Mouse (Mus musculus): ENCODE results near the gene Rassf3. TPM values are rescaled to one million over a fixed set of nuclear protein-coding genes. Genes with fewer than 3 reads are reported as not detected.
A peak's percentile ranks its signal among the peaks of the same experiment; 100 is the strongest.

The Rassf3 gene
- total and polyA plus RNA-seq, 3 experiments = 4.0 to 9.0 (median 7.3) TPM

- Histone ChIP-seq H3K9ac (ENCODE audit: insufficient read depth, low read depth) (peak overlapping the region; percentile 73), H3K27ac (ENCODE audit: insufficient read depth, low read depth) (peak overlapping the region; percentile 95), H3K79me2 (replicated peaks; ENCODE audit: control insufficient read depth, extremely low read depth, insufficient read depth, poor library complexity, severe bottlenecking) (peaks cover 8% of the 10 kb centered on the region), H3K9me3 (replicated peaks; ENCODE audit: low read length) (peaks cover 10% of the 10 kb centered on the region), H3K27me3 (replicated peaks) (no peaks in the 10 kb centered on the region), H3K4me2 (ENCODE audit: insufficient read depth, low read depth, poor library complexity, severe bottlenecking) (peak overlapping the region; percentile 73), H3K4me1 (ENCODE audit: control insufficient read depth in 1 of 2, insufficient read depth in 2 of 2) (peaks cover 20 to 46% of the 10 kb centered on the region in 2 experiments), H3K36me3 (replicated peaks in 1 of 2; ENCODE audit: control insufficient read depth in 1 of 2, insufficient read depth in 1 of 2, low read length in 1 of 2) (peaks cover 36 to 63% of the 10 kb centered on the region in 2 experiments), H3K4me3 (replicated peaks in 1 of 3; ENCODE audit: low read depth in 2 of 3, low read length in 2 of 3, poor library complexity in 1 of 3) (peak overlapping the region; percentile 26 to 55 (median 50))
- DNase-seq (ENCODE audit: extremely low read depth) = peak; percentile 96
- dilution Hi-C loops (cut with MboI; ENCODE audit: extremely low pct_ligation_motif_present, extremely low pct_unique_long_range_greater_than_20kb, low sequenced_read_pairs) (no loop called here), in situ Hi-C loops (cut with MboI; ENCODE audit: low pct_ligation_motif_present, low pct_unique_long_range_greater_than_20kb, low sequenced_read_pairs) (no loop called here)
- TF ChIP-seq ZC3H11A (IDR thresholded peaks at IDR 0.05; ENCODE audit: low read depth, low read length) (no peak), ZKSCAN1 (IDR thresholded peaks at IDR 0.05; ENCODE audit: borderline replicate concordance, low read depth, low read length) (no peak), HCFC1 (IDR thresholded peaks at IDR 0.05; ENCODE audit: low read depth, low read length) (peak; percentile 48), TCF12 (IDR thresholded peaks at IDR 0.05; ENCODE audit: low read depth, low read length) (peak; percentile 99), ZMIZ1 (IDR thresholded peaks at IDR 0.05; ENCODE audit: low read depth, low read length) (peak; percentile 55), JUND (conservative IDR thresholded peaks at IDR 0.05; ENCODE audit: low read depth, low read length) (peak; percentile 68), CHD2 (IDR thresholded peaks at IDR 0.05; ENCODE audit: low read length) (peak; percentile 97), MEF2A (IDR thresholded peaks at IDR 0.05; ENCODE audit: borderline replicate concordance, low read depth, low read length) (peak; percentile 95), JUN (IDR thresholded peaks at IDR 0.05; ENCODE audit: insufficient read depth, low read depth, low read length) (peak; percentile 60; the same call in 1 of the 2 replicates), PAX5 (IDR thresholded peaks at IDR 0.05; ENCODE audit: low read length) (no peak), NELFE (IDR thresholded peaks at IDR 0.05; ENCODE audit: low read depth, low read length) (peak; percentile 37; the same call in 1 of the 2 replicates), USF1 (IDR thresholded peaks at IDR 0.05; ENCODE audit: low read depth, low read length) (peak; percentile 68), EP300 (IDR thresholded peaks at IDR 0.05; ENCODE audit: low read length) (peak; percentile 98), GABPA (IDR thresholded peaks at IDR 0.05; ENCODE audit: insufficient replicate concordance, low read depth, low read length) (no peak), MXI1 (IDR thresholded peaks at IDR 0.05; ENCODE audit: low read depth, low read length) (peak; percentile 91), ELF1 (IDR thresholded peaks at IDR 0.05; ENCODE audit: low read depth, low read length) (peak; percentile 45), SMC3 (IDR thresholded peaks at IDR 0.05; ENCODE audit: low read depth, low read length) (peak; percentile 5; the same call in 1 of the 2 replicates), ETS1 (conservative IDR thresholded peaks at IDR 0.05; ENCODE audit: low read depth, low read length) (peak; percentile 100), USF2 (conservative IDR thresholded peaks at IDR 0.05; ENCODE audit: low read depth, low read length) (no peak), E2F4 (IDR thresholded peaks at IDR 0.05; ENCODE audit: insufficient replicate concordance, low read depth, low read length) (no peak; the same call in 1 of the 2 replicates), RCOR1 (conservative IDR thresholded peaks at IDR 0.05; ENCODE audit: low read depth, low read length) (peak; percentile 97), POLR2A (IDR thresholded peaks at IDR 0.05; ENCODE audit: low read depth, low read length) (peak; percentile 40), CTCF (conservative IDR thresholded peaks at IDR 0.05 in 1 of 2, IDR thresholded peaks at IDR 0.05 in 1 of 2; ENCODE audit: low read depth in 2 of 2, low read length in 2 of 2) (no peak), SIN3A (IDR thresholded peaks at IDR 0.05; ENCODE audit: low read length) (peak; percentile 99), ZNF384 (IDR thresholded peaks at IDR 0.05; ENCODE audit: low read depth, low read length) (peak; percentile 8; the same call in 1 of the 2 replicates), MAX (IDR thresholded peaks at IDR 0.05; ENCODE audit: low read length) (peak; percentile 91), CHD1 (IDR thresholded peaks at IDR 0.05; ENCODE audit: low read depth, low read length) (peak; percentile 33; the same call in 1 of the 2 replicates), UBTF (IDR thresholded peaks at IDR 0.05; ENCODE audit: low read depth, low read length) (0 out of 2 replicates have a peak, but pooled peaks have one; percentile 37), RAD21 (IDR thresholded peaks at IDR 0.05; ENCODE audit: low read depth, low read length) (no peak), NRF1 (IDR thresholded peaks at IDR 0.05; ENCODE audit: low read depth, low read length) (no peak), MAZ (IDR thresholded peaks at IDR 0.05; ENCODE audit: low read depth, low read length) (peak; percentile 96), MYC (IDR thresholded peaks at IDR 0.05; ENCODE audit: low read depth, low read length) (peak; percentile 83; the same call in 1 of the 2 replicates), MAFK (IDR thresholded peaks at IDR 0.05; ENCODE audit: insufficient replicate concordance, low read length) (peak; percentile 82; the same call in 1 of the 2 replicates), IRF4 (IDR thresholded peaks at IDR 0.05; ENCODE audit: low read depth, low read length) (peak; percentile 98), POLR2AphosphoS2 (IDR thresholded peaks at IDR 0.05; ENCODE audit: low read depth, low read length) (no peak), BHLHE40 (IDR thresholded peaks at IDR 0.05; ENCODE audit: low read depth, low read length) (peak; percentile 99), KAT2A (IDR thresholded peaks at IDR 0.05; ENCODE audit: insufficient replicate concordance, low read length) (peak; percentile 70; the same call in 1 of the 2 replicates)
Observed at GRCm38 (mm10) chr10:121374693-121375620, 101.2 kb downstream of the Rassf3 start.

Data from CH12.LX (cell line).